In the genomic region with DNA sequence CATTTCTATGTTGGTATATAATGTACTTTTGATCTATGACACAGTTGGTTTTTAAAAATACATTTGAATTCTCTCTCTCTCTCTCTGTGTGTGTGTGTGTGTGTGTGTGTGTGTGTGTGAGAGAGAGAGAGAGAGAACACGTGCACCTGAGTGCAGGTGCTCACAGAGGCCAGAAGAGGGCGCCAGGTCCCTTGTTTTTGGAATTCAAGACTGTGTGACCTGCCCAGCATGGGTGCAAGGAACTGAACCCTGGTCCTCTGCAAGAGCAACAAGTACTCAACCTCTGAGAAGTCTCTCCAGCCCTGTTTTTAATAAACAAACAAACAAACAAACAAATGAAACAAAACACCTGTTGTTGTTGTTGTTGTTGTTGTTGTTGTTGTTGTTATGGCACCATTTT, we compare ENCODE assay signal across 18 mouse cellular contexts. TPM values are rescaled to one million over a fixed set of nuclear protein-coding genes. Genes with fewer than 3 reads are reported as not detected.
"Had no signal": no experiment of that assay in that cellular context is flagged by ENCODE, and none has a peak within 500 bp of the region (broad histone marks: within the 10 kb centered on the region; RNA-seq: fewer than 3 reads in every experiment).

No protein-coding gene starts in this region.

- H3K4me2 ChIP-seq: limb, embryonic 13.5 days; liver, embryonic 11.5 days; midbrain, embryonic 11.5 days had no signal

- H3K9ac ChIP-seq: limb, embryonic 13.5 days had no signal

- H3K27me3 ChIP-seq: limb, embryonic 13.5 days had no signal

- H3K9me3 ChIP-seq: limb, embryonic 10.5 days had no signal

- H3K27ac ChIP-seq: kidney, postnatal 0 days; layer of hippocampus, adult 2 months; limb, embryonic 10.5 days; limb, embryonic 13.5 days had no signal

- DNase-seq: kidney, adult 18-20 months; kidney, postnatal 25 days; layer of hippocampus, adult 9-11 months; lung, adult 2 months; lung, postnatal 14 days; lung, postnatal 4 days; midbrain, embryonic 14.5 days; thymus, adult 2 months; thymus, postnatal 14 days; thymus, postnatal 4 days had no signal

- H3K4me1 ChIP-seq: limb, embryonic 10.5 days had no signal

- H3K4me3 ChIP-seq: layer of hippocampus, adult 2 months; limb, embryonic 10.5 days; limb, embryonic 13.5 days had no signal

- H3K36me3 ChIP-seq: limb, embryonic 10.5 days; limb, embryonic 13.5 days had no signal

RNA-seq across cellular contexts. Expression of gene Grhl3, which starts 36.6 kb away (rescaled TPM):
- total RNA-seq: megakaryocyte progenitor cell, adult 5-6 weeks; megakaryocyte-erythroid progenitor cell, adult 5-6 weeks had no signal
